Mouse (Mus musculus) forebrain, embryonic 13.5 days (tissue): Measurements from ENCODE around the gene Casz1. TPM values are rescaled to one million over a fixed set of nuclear protein-coding genes. Genes with fewer than 3 reads are reported as not detected.

Experiments
- ATAC-seq: fragments of 200-750 bp; cut with Nextera tagmentation; 2 replicates; pipeline ENCODE4 v1.8.0; 2017
- H3K27ac ChIP-seq: fragments of 300-500 bp; sonication (generic); 2 replicates; pipeline ENCODE4 v1.5.1; 2015; ENCODE audit warnings: inconsistent platforms, mild to moderate bottlenecking, moderate library complexity
- H3K27me3 ChIP-seq: fragments of 300-500 bp; sonication (generic); 2 replicates; pipeline ENCODE4 v1.6.1; 2015; ENCODE audit warnings: mild to moderate bottlenecking, inconsistent platforms
- H3K36me3 ChIP-seq: fragments of 300-500 bp; sonication (generic); 2 replicates; pipeline ENCODE4 v1.6.1; 2015; ENCODE audit warnings: mild to moderate bottlenecking, inconsistent platforms; ENCODE audit not compliant: poor library complexity, severe bottlenecking
- H3K4me1 ChIP-seq: fragments of 300-500 bp; sonication (generic); 2 replicates; pipeline ENCODE4 v1.6.1; 2015; ENCODE audit warnings: inconsistent platforms
- H3K4me2 ChIP-seq: fragments of 300-500 bp; sonication (generic); 2 replicates; pipeline ENCODE4 v1.6.1; 2015; ENCODE audit warnings: inconsistent platforms, mild to moderate bottlenecking, moderate library complexity
- H3K4me3 ChIP-seq: fragments of 300-500 bp; sonication (generic); 2 replicates; pipeline ENCODE4 v1.5.1; 2015; ENCODE audit warnings: mild to moderate bottlenecking, inconsistent platforms
- H3K9ac ChIP-seq: fragments of 300-500 bp; sonication (generic); 2 replicates; pipeline ENCODE4 v1.6.1; 2015; ENCODE audit warnings: mild to moderate bottlenecking, inconsistent platforms
- H3K9me3 ChIP-seq: fragments of 300-500 bp; sonication (generic); replicated peaks from 2 replicates; pipeline ENCODE4 v1.6.1; 2016; ENCODE audit warnings: inconsistent platforms
- WGBS: fragments of 180-500 bp; shearing (Covaris S2); methylation state at CpG from one replicate; pipeline ENCODE4 v1.1.7; 2015; 5-methylcytosine and 5-hydroxymethylcytosine counted together
- polyA plus RNA-seq: library from polyadenylated mRNA; unstranded; fragments of >200 nt; fragmentation: Nextera tagmentation; extraction: Ambion mirVana; gene quantifications from 2 replicates; pipeline ENCODE4 v1.2.1, GENCODE M21; 2015

Gene Casz1
- polyA plus RNA-seq, 1 experiment from 2014 or later, result 1.3 TPM

DNA sequence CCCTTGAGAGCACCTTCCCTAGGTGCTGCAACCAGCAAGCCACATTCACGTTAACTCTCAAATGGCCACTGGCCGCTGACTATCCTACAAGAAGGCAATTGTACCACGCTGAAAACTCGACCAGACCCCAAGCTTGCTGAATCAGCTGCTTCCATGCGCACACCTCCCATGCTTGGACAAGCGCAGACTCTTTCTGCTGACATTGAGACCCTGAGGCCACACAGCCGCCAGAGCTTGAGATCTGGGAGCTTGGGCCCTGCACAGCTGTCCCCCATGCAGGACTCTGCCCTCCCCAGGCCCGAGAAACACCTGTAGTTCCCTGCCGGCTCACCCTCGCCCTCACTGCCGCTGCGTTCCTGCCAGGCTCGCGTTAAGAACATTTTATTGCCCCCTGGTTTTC lies 168.5 kb downstream of the Casz1 start:
- H3K4me3 ChIP-seq, result no peak overlapping the region
- H3K27ac ChIP-seq, result no peak overlapping the region
- H3K9me3 ChIP-seq, result no peaks in the 10 kb centered on the region
- no peak overlapping the region for H3K9ac ChIP-seq
- H3K27me3 ChIP-seq, result no peaks in the 10 kb centered on the region
- no peak for ATAC-seq
- no peak overlapping the region for H3K4me2 ChIP-seq
- peaks cover 31% of the 10 kb centered on the region for H3K4me1 ChIP-seq
- no peaks in the 10 kb centered on the region for H3K36me3 ChIP-seq
- 84% methylated on average over 14 of the region's 14 CpGs for WGBS

- WGBS, result 40% methylated on average over 14 of the region's 14 CpGs
- no peak overlapping the region for H3K27ac ChIP-seq
- H3K36me3 ChIP-seq, result no peaks in the 10 kb centered on the region
These were observed 169.2 kb downstream of the Casz1 start for GRCm38 (mm10) chr4:148973387-148973786.

DNA sequence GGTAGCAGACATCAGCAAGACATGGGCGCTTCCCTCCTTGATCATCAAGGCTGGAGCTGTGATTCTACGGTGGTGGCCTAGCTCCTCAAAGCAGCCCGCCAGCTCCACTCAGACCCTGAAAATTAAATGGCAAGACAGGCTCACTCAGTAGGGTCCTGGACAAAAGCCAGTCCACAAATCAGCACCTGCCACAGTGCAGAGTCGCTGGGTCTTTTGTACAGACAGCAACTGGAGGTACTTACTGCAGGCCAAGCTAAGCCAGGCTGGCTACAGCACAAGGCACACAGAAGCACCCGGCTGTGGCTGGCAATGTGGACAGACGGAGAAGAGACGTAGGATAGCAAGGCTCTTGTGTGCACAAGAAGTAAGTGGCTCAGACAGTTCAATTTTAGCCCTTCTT lies 170.6 kb downstream of the Casz1 start:
- peak; percentile 59; the same call in 1 of the 2 replicates for ATAC-seq
- Histone ChIP-seq H3K27ac (peak overlapping the region; percentile 6; the same call in 1 of the 2 replicates), H3K4me2 (no peak overlapping the region), H3K27me3 (no peaks in the 10 kb centered on the region), H3K4me1 (peaks cover 44% of the 10 kb centered on the region), H3K36me3 (no peaks in the 10 kb centered on the region), H3K9ac (no peak overlapping the region), H3K9me3 (no peaks in the 10 kb centered on the region), H3K4me3 (no peak overlapping the region)
- WGBS, result 40% methylated on average over 7 of the region's 7 CpGs

More at GRCm38 (mm10) chr4:148973387-148973786, 169.2 kb downstream of the Casz1 start:
- no peak overlapping the region for H3K4me3 ChIP-seq
- peaks cover 35% of the 10 kb centered on the region for H3K4me1 ChIP-seq
- no peaks in the 10 kb centered on the region for H3K27me3 ChIP-seq
- no peak overlapping the region for H3K4me2 ChIP-seq
- H3K9me3 ChIP-seq, result no peaks in the 10 kb centered on the region
- H3K9ac ChIP-seq, result no peak overlapping the region
- ATAC-seq, result no peak

GRCm38 (mm10) chr4:148978221-148978855 lies 174.1 kb downstream of the Casz1 start:
- H3K4me1 ChIP-seq, result peaks cover 31% of the 10 kb centered on the region
- 72% methylated on average over 9 of the region's 9 CpGs for WGBS
- no peak overlapping the region for H3K4me2 ChIP-seq
- no peaks in the 10 kb centered on the region for H3K36me3 ChIP-seq
- H3K4me3 ChIP-seq, result no peak overlapping the region
- no peak overlapping the region for H3K9ac ChIP-seq
- H3K27ac ChIP-seq, result no peak overlapping the region
- H3K27me3 ChIP-seq, result no peaks in the 10 kb centered on the region
- ATAC-seq, result no peak
- no peaks in the 10 kb centered on the region for H3K9me3 ChIP-seq

- Histone ChIP-seq H3K4me2 (no peak overlapping the region), H3K27ac (no peak overlapping the region), H3K9ac (no peak overlapping the region), H3K27me3 (no peaks in the 10 kb centered on the region), H3K9me3 (no peaks in the 10 kb centered on the region), H3K4me1 (peaks cover 33% of the 10 kb centered on the region), H3K4me3 (no peak overlapping the region), H3K36me3 (no peaks in the 10 kb centered on the region)
- WGBS, result 87% methylated on average over 11 of the region's 11 CpGs
- no peak for ATAC-seq
These were observed 174.7 kb downstream of the Casz1 start for GRCm38 (mm10) chr4:148978926-148979325.

DNA sequence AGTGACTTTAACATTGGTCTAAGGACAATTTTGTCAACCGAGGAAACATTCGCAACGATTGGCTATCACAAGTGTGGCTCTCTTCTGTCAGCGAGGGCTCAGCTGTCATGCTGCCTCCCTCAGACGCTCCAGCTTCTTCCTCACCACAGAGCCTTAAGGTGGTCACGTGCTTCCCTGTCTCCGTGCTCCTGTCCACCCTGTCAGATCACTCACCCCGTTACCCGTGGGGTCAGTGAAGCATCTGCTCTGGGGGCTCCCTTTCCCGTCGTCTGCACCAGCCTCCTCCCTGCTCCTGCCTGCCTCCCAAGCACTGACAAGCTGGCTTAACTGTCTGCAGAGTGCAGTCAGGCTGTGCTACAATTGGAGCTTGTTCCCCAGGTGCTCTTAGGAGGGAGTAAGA lies 175.6 kb downstream of the Casz1 start:
- no peaks in the 10 kb centered on the region for H3K9me3 ChIP-seq
- ATAC-seq, result no peak
- peaks cover 32% of the 10 kb centered on the region for H3K4me1 ChIP-seq
- no peaks in the 10 kb centered on the region for H3K27me3 ChIP-seq
- WGBS, result 65% methylated on average over 11 of the region's 11 CpGs
- H3K4me3 ChIP-seq, result no peak overlapping the region
- H3K27ac ChIP-seq, result no peak overlapping the region
- no peaks in the 10 kb centered on the region for H3K36me3 ChIP-seq
- H3K4me2 ChIP-seq, result no peak overlapping the region
- H3K9ac ChIP-seq, result no peak overlapping the region

GRCm38 (mm10) chr4:148982274-148982673 lies 178.0 kb downstream of the Casz1 start:
- no peak overlapping the region for H3K4me3 ChIP-seq
- H3K4me2 ChIP-seq, result no peak overlapping the region
- H3K27ac ChIP-seq, result no peak overlapping the region
- H3K36me3 ChIP-seq, result no peaks in the 10 kb centered on the region
- H3K4me1 ChIP-seq, result peaks cover 47% of the 10 kb centered on the region
- no peaks in the 10 kb centered on the region for H3K9me3 ChIP-seq
- H3K27me3 ChIP-seq, result no peaks in the 10 kb centered on the region
- no peak for ATAC-seq
- H3K9ac ChIP-seq, result no peak overlapping the region
- WGBS, result 72% methylated on average over 6 of the region's 6 CpGs

- Histone ChIP-seq H3K9me3 (no peaks in the 10 kb centered on the region), H3K36me3 (no peaks in the 10 kb centered on the region), H3K4me1 (peaks cover 44% of the 10 kb centered on the region), H3K4me3 (no peak overlapping the region), H3K4me2 (no peak overlapping the region), H3K27me3 (no peaks in the 10 kb centered on the region), H3K9ac (no peak overlapping the region), H3K27ac (no peak overlapping the region)
- 50% methylated on average over 19 of the region's 19 CpGs for WGBS
- ATAC-seq, result peak; percentile 77
These were observed 180.7 kb downstream of the Casz1 start for GRCm38 (mm10) chr4:148984701-148985540.

- no peaks in the 10 kb centered on the region for H3K27me3 ChIP-seq
- ATAC-seq, result no peak
- peak overlapping the region; percentile 21; the same call in 1 of the 2 replicates for H3K9ac ChIP-seq
- H3K9me3 ChIP-seq, result no peaks in the 10 kb centered on the region
- no peaks in the 10 kb centered on the region for H3K36me3 ChIP-seq
- no peak overlapping the region for H3K27ac ChIP-seq
- H3K4me2 ChIP-seq, result no peak overlapping the region
- H3K4me1 ChIP-seq, result peaks cover 49% of the 10 kb centered on the region
- no peak overlapping the region for H3K4me3 ChIP-seq
- 63% methylated on average over 24 of the region's 24 CpGs for WGBS
These were observed 181.6 kb downstream of the Casz1 start for GRCm38 (mm10) chr4:148985541-148986476.

- no peak for ATAC-seq
- Histone ChIP-seq H3K4me2 (no peak overlapping the region), H3K36me3 (no peaks in the 10 kb centered on the region), H3K4me3 (no peak overlapping the region), H3K4me1 (peaks cover 37% of the 10 kb centered on the region), H3K9me3 (no peaks in the 10 kb centered on the region), H3K27me3 (no peaks in the 10 kb centered on the region), H3K9ac (no peak overlapping the region), H3K27ac (no peak overlapping the region)
- WGBS, result 34% methylated on average over 2 of the region's 2 CpGs
These were observed 185.8 kb downstream of the Casz1 start for GRCm38 (mm10) chr4:148990038-148990437.

- Histone ChIP-seq H3K4me1 (peaks cover 13% of the 10 kb centered on the region; the same call in 1 of the 2 replicates), H3K9ac (no peak overlapping the region), H3K36me3 (no peaks in the 10 kb centered on the region), H3K27ac (no peak overlapping the region), H3K4me3 (no peak overlapping the region), H3K27me3 (no peaks in the 10 kb centered on the region), H3K4me2 (no peak overlapping the region), H3K9me3 (no peaks in the 10 kb centered on the region)
- no peak for ATAC-seq
- 82% methylated on average over 5 of the region's 5 CpGs for WGBS
These were observed 189.7 kb downstream of the Casz1 start for GRCm38 (mm10) chr4:148993948-148994347.

- H3K27ac ChIP-seq, result no peak overlapping the region
- H3K4me1 ChIP-seq, result no peaks in the 10 kb centered on the region
- H3K4me3 ChIP-seq, result no peak overlapping the region
- no peaks in the 10 kb centered on the region for H3K36me3 ChIP-seq
- WGBS, result 96% methylated on average over 6 of the region's 6 CpGs
- H3K9ac ChIP-seq, result no peak overlapping the region
- no peaks in the 10 kb centered on the region for H3K27me3 ChIP-seq
- ATAC-seq, result no peak
- no peak overlapping the region for H3K4me2 ChIP-seq
- H3K9me3 ChIP-seq, result no peaks in the 10 kb centered on the region
These were observed 196.5 kb downstream of the Casz1 start for GRCm38 (mm10) chr4:149000746-149001145.
